Mouse (Mus musculus): ENCODE data around the gene Zfp658.

The Zfp658 gene

GRCm38 (mm10) chr7:43538524-43538923, 23.5 kb upstream of the Zfp658 start:
- 0 out of 2 replicates have a peak, but pooled peaks cover 2% of the 10 kb centered on the region for H3K27me3 ChIP-seq (ENCODE audit: insufficient read depth, low read length)
- no peaks in the 10 kb centered on the region for H3K36me3 ChIP-seq (ENCODE audit: insufficient read depth, low read length)
- no peak overlapping the region for H3K4me3 ChIP-seq (replicated peaks; ENCODE audit: low read length)
- no peaks in the 10 kb centered on the region for H3K4me1 ChIP-seq (replicated peaks; ENCODE audit: low read depth, low read length)
- no peak for TF ChIP-seq NANOG (IDR thresholded peaks at IDR 0.05; ENCODE audit: borderline replicate concordance, low read length)
- H3K9me3 ChIP-seq (ENCODE audit: low read length): 0 out of 2 replicates have a peak, but pooled peaks cover 8% of the 10 kb centered on the region

DNA sequence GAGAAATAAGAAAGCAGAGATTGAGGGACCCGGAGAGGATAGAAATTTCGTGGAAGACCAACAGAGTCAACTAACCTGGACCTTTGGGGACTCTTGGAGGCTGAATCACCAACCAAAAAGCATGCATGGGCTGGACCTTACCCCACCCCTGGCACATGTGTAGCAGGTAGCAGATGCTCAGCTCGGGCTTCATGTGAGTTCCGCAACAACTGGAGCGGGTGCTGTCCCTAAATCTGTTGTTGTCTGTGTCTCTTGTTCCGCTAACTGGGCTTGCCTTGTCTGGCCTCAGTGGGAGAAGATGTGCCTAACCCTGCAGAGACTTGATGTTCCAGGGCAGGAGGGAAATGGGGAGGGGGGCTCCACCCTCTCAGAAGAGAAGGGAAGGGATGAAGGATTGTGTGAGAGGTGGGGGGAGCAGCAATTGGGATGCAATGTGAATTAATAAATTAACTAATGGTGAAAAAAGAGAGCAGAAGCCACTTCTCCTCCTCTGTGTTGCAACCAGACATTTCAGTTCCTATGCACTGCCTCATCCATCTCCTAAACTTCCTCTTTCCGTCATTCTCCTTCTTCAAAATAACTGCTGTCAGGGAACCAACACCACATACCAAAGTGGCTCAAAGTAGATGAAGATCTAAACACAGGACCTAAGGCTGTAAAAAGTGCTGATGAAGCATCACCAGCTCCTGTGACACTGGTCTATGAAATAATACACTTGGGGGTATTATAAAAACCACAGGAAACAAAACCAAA, 17.7 kb upstream of the Zfp658 start, which contains the start of gene Cd33:
Cd33 (minus strand) TSS at position 204 of the 753 bp plus-strand sequence.
- no peaks in the 10 kb centered on the region for H3K36me3 ChIP-seq (ENCODE audit: insufficient read depth, low read length)
- no peak within 1 kb of the TSS for H3K4me3 ChIP-seq (replicated peaks; ENCODE audit: low read length)
- TF ChIP-seq NANOG (IDR thresholded peaks at IDR 0.05; ENCODE audit: borderline replicate concordance, low read length) (no peak), POU5F1 (IDR thresholded peaks at IDR 0.05; ENCODE audit: borderline replicate concordance, low read length) (no peak)
- H3K9me3 ChIP-seq (ENCODE audit: low read length): no peaks in the 10 kb centered on the region
- H3K4me1 ChIP-seq (replicated peaks; ENCODE audit: low read depth, low read length): peaks cover 32% of the 10 kb centered on the region
- peaks cover 3% of the 10 kb centered on the region; the same call in 1 of the 2 replicates for H3K27me3 ChIP-seq (ENCODE audit: insufficient read depth, low read length)

DNA sequence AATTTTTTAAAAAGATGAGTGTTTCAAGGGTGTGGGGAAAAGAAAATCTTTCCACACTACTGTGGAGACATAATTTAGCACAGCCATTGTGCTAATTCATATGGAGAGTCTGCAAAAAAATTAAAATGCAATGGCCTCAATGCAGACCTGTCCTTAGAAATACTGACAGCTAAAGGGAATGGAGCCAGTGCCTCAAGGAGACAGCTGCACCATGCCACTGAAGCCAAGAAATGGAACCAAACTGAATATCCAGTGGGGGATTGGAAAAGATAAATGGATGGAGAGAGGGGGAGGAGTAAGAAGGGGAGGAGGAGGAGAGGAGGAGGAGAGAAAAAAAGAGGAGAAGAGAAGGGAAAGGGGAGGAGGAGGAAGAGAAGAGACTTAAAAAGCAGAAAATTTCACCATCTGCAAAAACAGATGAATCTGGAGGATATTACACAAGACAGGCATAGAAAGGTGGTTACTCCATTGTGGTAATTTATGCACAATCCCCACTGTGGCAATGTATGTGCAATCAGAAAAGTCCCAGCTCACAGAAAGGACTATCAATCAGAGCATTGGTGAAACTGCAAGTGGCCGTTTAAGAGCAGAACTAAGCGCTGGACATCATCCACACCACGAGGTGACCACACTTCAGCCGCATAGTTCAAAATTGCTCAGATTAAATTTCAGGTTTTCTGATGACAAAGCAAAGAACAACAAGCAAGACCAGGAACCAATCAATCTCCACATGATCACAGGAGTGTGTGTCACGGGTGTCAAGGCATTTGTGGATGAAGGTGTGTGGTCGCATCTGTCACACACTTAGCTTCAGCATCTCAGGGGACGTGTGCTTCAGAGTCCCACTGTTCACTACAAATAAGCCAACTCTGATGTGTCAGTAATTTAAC, 16.2 kb upstream of the Zfp658 start:
- H3K9me3 ChIP-seq (ENCODE audit: low read length): no peaks in the 10 kb centered on the region
- peaks cover 32% of the 10 kb centered on the region for H3K4me1 ChIP-seq (replicated peaks; ENCODE audit: low read depth, low read length)
- H3K4me3 ChIP-seq (replicated peaks; ENCODE audit: low read length): no peak overlapping the region
- no peak for TF ChIP-seq POU5F1 (IDR thresholded peaks at IDR 0.05; ENCODE audit: borderline replicate concordance, low read length)
- TF ChIP-seq CTCF (conservative IDR thresholded peaks at IDR 0.05; ENCODE audit: low read length): no peak
- no peak for TF ChIP-seq NANOG (IDR thresholded peaks at IDR 0.05; ENCODE audit: borderline replicate concordance, low read length)
- no peaks in the 10 kb centered on the region for H3K36me3 ChIP-seq (ENCODE audit: insufficient read depth, low read length)
- peaks cover 3% of the 10 kb centered on the region; the same call in 1 of the 2 replicates for H3K27me3 ChIP-seq (ENCODE audit: insufficient read depth, low read length)

DNA sequence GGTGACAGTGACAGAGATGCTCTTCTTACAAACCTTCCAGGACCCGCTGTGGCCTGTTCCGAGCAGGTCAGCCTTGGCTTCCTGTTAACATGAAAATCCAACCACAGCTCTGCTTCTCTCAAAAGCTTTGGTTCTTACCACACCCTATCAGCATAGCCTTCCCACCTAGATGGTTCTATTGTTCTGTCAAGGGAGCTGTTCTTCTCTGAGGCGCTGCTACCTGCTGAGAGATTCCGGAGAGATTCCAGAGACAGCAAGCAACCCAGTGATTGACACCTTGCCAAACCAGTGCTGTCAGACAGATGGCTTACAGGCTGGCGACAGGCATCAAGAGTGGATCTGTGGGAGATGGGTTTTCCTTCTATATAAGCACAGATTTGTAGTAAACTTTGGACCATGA, 14.4 kb upstream of the Zfp658 start:
- TF ChIP-seq NANOG (IDR thresholded peaks at IDR 0.05; ENCODE audit: borderline replicate concordance, low read length) (peak; percentile 73; the same call in 1 of the 2 replicates), POU5F1 (IDR thresholded peaks at IDR 0.05; ENCODE audit: borderline replicate concordance, low read length) (no peak)

GRCm38 (mm10) chr7:43548206-43548605, 13.8 kb upstream of the Zfp658 start:
- Histone ChIP-seq H3K36me3 (ENCODE audit: insufficient read depth, low read length) (no peaks in the 10 kb centered on the region), H3K27me3 (ENCODE audit: insufficient read depth, low read length) (peaks cover 3% of the 10 kb centered on the region; the same call in 1 of the 2 replicates), H3K4me1 (replicated peaks; ENCODE audit: low read depth, low read length) (peaks cover 32% of the 10 kb centered on the region), H3K9me3 (ENCODE audit: low read length) (no peaks in the 10 kb centered on the region), H3K4me3 (replicated peaks; ENCODE audit: low read length) (no peak overlapping the region)
- no peak for TF ChIP-seq POU5F1 (IDR thresholded peaks at IDR 0.05; ENCODE audit: borderline replicate concordance, low read length)
- TF ChIP-seq CTCF (conservative IDR thresholded peaks at IDR 0.05; ENCODE audit: low read length): no peak
- TF ChIP-seq NANOG (IDR thresholded peaks at IDR 0.05; ENCODE audit: borderline replicate concordance, low read length): no peak

More for the DNA sequence above, 14.4 kb upstream of the Zfp658 start:
- H3K36me3 ChIP-seq (ENCODE audit: insufficient read depth, low read length): no peaks in the 10 kb centered on the region
- H3K9me3 ChIP-seq (ENCODE audit: low read length): no peaks in the 10 kb centered on the region
- peak overlapping the region; percentile 45 for H3K4me3 ChIP-seq (replicated peaks; ENCODE audit: low read length)
- H3K4me1 ChIP-seq (replicated peaks; ENCODE audit: low read depth, low read length): peaks cover 32% of the 10 kb centered on the region
- peaks cover 3% of the 10 kb centered on the region; the same call in 1 of the 2 replicates for H3K27me3 ChIP-seq (ENCODE audit: insufficient read depth, low read length)

GRCm38 (mm10) chr7:43553153-43553552, 8.9 kb upstream of the Zfp658 start:
- Histone ChIP-seq H3K36me3 (ENCODE audit: insufficient read depth, low read length) (no peaks in the 10 kb centered on the region), H3K4me3 (replicated peaks; ENCODE audit: low read length) (no peak overlapping the region), H3K9me3 (ENCODE audit: low read length) (no peaks in the 10 kb centered on the region), H3K4me1 (replicated peaks; ENCODE audit: low read depth, low read length) (peaks cover 8% of the 10 kb centered on the region), H3K27me3 (ENCODE audit: insufficient read depth, low read length) (no peaks in the 10 kb centered on the region)
- TF ChIP-seq NANOG (IDR thresholded peaks at IDR 0.05; ENCODE audit: borderline replicate concordance, low read length) (no peak), CTCF (conservative IDR thresholded peaks at IDR 0.05; ENCODE audit: low read length) (no peak), POU5F1 (IDR thresholded peaks at IDR 0.05; ENCODE audit: borderline replicate concordance, low read length) (no peak)

GRCm38 (mm10) chr7:43554550-43554949, 7.5 kb upstream of the Zfp658 start:
- Histone ChIP-seq H3K4me3 (replicated peaks; ENCODE audit: low read length) (no peak overlapping the region), H3K27me3 (ENCODE audit: insufficient read depth, low read length) (no peaks in the 10 kb centered on the region), H3K36me3 (ENCODE audit: insufficient read depth, low read length) (no peaks in the 10 kb centered on the region), H3K4me1 (replicated peaks; ENCODE audit: low read depth, low read length) (no peaks in the 10 kb centered on the region), H3K9me3 (ENCODE audit: low read length) (no peaks in the 10 kb centered on the region)
- TF ChIP-seq POU5F1 (IDR thresholded peaks at IDR 0.05; ENCODE audit: borderline replicate concordance, low read length) (no peak), CTCF (conservative IDR thresholded peaks at IDR 0.05; ENCODE audit: low read length) (no peak), NANOG (IDR thresholded peaks at IDR 0.05; ENCODE audit: borderline replicate concordance, low read length) (no peak)

- no peaks in the 10 kb centered on the region for H3K4me1 ChIP-seq (replicated peaks; ENCODE audit: low read depth, low read length)
- no peaks in the 10 kb centered on the region for H3K36me3 ChIP-seq (ENCODE audit: insufficient read depth, low read length)
- H3K27me3 ChIP-seq (ENCODE audit: insufficient read depth, low read length): no peaks in the 10 kb centered on the region
- TF ChIP-seq NANOG (IDR thresholded peaks at IDR 0.05; ENCODE audit: borderline replicate concordance, low read length): no peak
- TF ChIP-seq POU5F1 (IDR thresholded peaks at IDR 0.05; ENCODE audit: borderline replicate concordance, low read length): no peak
- TF ChIP-seq CTCF (conservative IDR thresholded peaks at IDR 0.05; ENCODE audit: low read length): no peak
- H3K9me3 ChIP-seq (ENCODE audit: low read length): no peaks in the 10 kb centered on the region
- no peak overlapping the region for H3K4me3 ChIP-seq (replicated peaks; ENCODE audit: low read length)
These were observed 6.7 kb upstream of the Zfp658 start for GRCm38 (mm10) chr7:43555351-43555750.

Data from E14TG2a.4 (cell line).